ENCODE assay signal across 20 mouse cellular contexts in genomic region chr4:22469575-22469974, GRCm38 (mm10). TPM values are rescaled to one million over a fixed set of nuclear protein-coding genes. Genes with fewer than 3 reads are reported as not detected.
A peak's percentile ranks its signal among the peaks of the same experiment; 100 is the strongest.
DNase-seq lines count a peak whose midpoint lies in the region; ATAC-seq and TF ChIP-seq lines count a peak whose summit lies in the region.
"Had no signal": no experiment of that assay in that cellular context is flagged by ENCODE, and none has a peak within 500 bp of the region (broad histone marks: within the 10 kb centered on the region; RNA-seq: fewer than 3 reads in every experiment).

No protein-coding gene starts in this region.

- H3K9me3 ChIP-seq in midbrain, embryonic 11.5 days (ENCODE audit: control insufficient read depth, low read length): no peaks in the 10 kb centered on the region
- H3K9me3 ChIP-seq in midbrain, embryonic 14.5 days (ENCODE audit: control insufficient read depth, low read length): no peaks in the 10 kb centered on the region
- H3K9me3 ChIP-seq: G1E had no signal

- H3ac ChIP-seq in myocyte (ENCODE audit: control insufficient read depth, insufficient read length): no peak overlapping the region

- DNase-seq in midbrain, embryonic 11.5 days (ENCODE audit: low spot score, missing footprints): peak; percentile 57
- DNase-seq in midbrain, embryonic 14.5 days: no peak
- no peak for DNase-seq in heart, adult 11 months
- DNase-seq: adrenal gland, adult 2 months; adrenal gland, adult 8-10 months; adrenal gland, postnatal 10 days; adrenal gland, postnatal 14 days; adrenal gland, postnatal 25 days; adrenal gland, postnatal 36 days; B cell, adult 2 months; cerebellum, adult 11 months; cerebellum, adult 11-12 months; cerebellum, adult 18-20 months had no signal

- H3K36me3 ChIP-seq in midbrain, embryonic 11.5 days (ENCODE audit: control insufficient read depth, insufficient read depth, low read length): no peaks in the 10 kb centered on the region
- no peaks in the 10 kb centered on the region for H3K36me3 ChIP-seq in midbrain, embryonic 14.5 days (ENCODE audit: control insufficient read depth, insufficient read depth, low read length)
- no peaks in the 10 kb centered on the region for H3K36me3 ChIP-seq in myocyte (ENCODE audit: control insufficient read depth, insufficient read depth)
- H3K36me3 ChIP-seq: G1E had no signal

- H3K4me1 ChIP-seq in midbrain, embryonic 11.5 days (ENCODE audit: control insufficient read depth, insufficient read depth, low read length): no peaks in the 10 kb centered on the region
- no peaks in the 10 kb centered on the region for H3K4me1 ChIP-seq in midbrain, embryonic 14.5 days (ENCODE audit: control insufficient read depth, insufficient read depth, low read length)

- no peak for ATAC-seq in midbrain, embryonic 11.5 days (ENCODE audit: low FRiP score)
- ATAC-seq in midbrain, embryonic 14.5 days (ENCODE audit: low FRiP score, low TSS enrichment): no peak
- ATAC-seq: activated CD4-positive, CD25-positive, alpha-beta regulatory T cell, adult 4 months; CD4-positive, CD25-positive, alpha-beta regulatory T cell, adult 4 months; Patski had no signal

- no peaks in the 10 kb centered on the region for H3K79me2 ChIP-seq in myocyte (ENCODE audit: control insufficient read depth, insufficient read depth)

- no peak for TF ChIP-seq POLR2A in myocyte (IDR thresholded peaks at IDR 0.05; ENCODE audit: insufficient read length, low read depth)

- H3K27me3 ChIP-seq in midbrain, embryonic 11.5 days (ENCODE audit: control insufficient read depth, insufficient read depth, low read length): no peaks in the 10 kb centered on the region
- no peaks in the 10 kb centered on the region for H3K27me3 ChIP-seq in midbrain, embryonic 14.5 days (ENCODE audit: control insufficient read depth, insufficient read depth, low read length)
- no peaks in the 10 kb centered on the region for H3K27me3 ChIP-seq in myocyte (ENCODE audit: control insufficient read depth, insufficient read depth, insufficient read length)
- H3K27me3 ChIP-seq: CH12.LX, Patski had no signal

- H3K27ac ChIP-seq in midbrain, embryonic 11.5 days (ENCODE audit: low read depth, low read length): no peak overlapping the region
- no peak overlapping the region for H3K27ac ChIP-seq in midbrain, embryonic 14.5 days (replicated peaks; ENCODE audit: low read depth, low read length)

- H3K4me3 ChIP-seq in midbrain, embryonic 11.5 days (ENCODE audit: low read depth, low read length): no peak overlapping the region
- no peak overlapping the region for H3K4me3 ChIP-seq in midbrain, embryonic 14.5 days (replicated peaks; ENCODE audit: low read depth, low read length)
- H3K4me3 ChIP-seq in myocyte: no peak overlapping the region

- H3K4me2 ChIP-seq in midbrain, embryonic 11.5 days: no peak overlapping the region
- no peak overlapping the region for H3K4me2 ChIP-seq in midbrain, embryonic 14.5 days (ENCODE audit: low read length)
- no peak overlapping the region for H3K4me2 ChIP-seq in myocyte (ENCODE audit: low read depth)

- H3K9ac ChIP-seq in midbrain, embryonic 11.5 days (ENCODE audit: low read length): no peak overlapping the region
- H3K9ac ChIP-seq in midbrain, embryonic 14.5 days (replicated peaks; ENCODE audit: low read length): no peak overlapping the region

- 79% methylated on average over 1 of the region's 1 CpGs for WGBS in midbrain, embryonic 11.5 days
- WGBS in midbrain, embryonic 14.5 days: 73% methylated on average over 1 of the region's 1 CpGs

TF ChIP-seq in myocyte, 11 proteins besides CTCF, POLR2A, EP300 and RAD21:
- TF ChIP-seq TCF12 (IDR thresholded peaks at IDR 0.05; ENCODE audit: insufficient read depth, poor library complexity, severe bottlenecking) (peak; percentile 33), USF1 (IDR thresholded peaks at IDR 0.05; ENCODE audit: low read depth) (no peak), MYOD1 (IDR thresholded peaks at IDR 0.05; ENCODE audit: control insufficient read depth in 1 of 3, insufficient read length in 2 of 3, low read depth in 2 of 3) (peak in 2 of 3 experiments; percentile 42 to 76)

RNA-seq across cellular contexts. Expression of gene Pou3f2, which starts 18.6 kb away (rescaled TPM):
- polyA plus RNA-seq in midbrain, embryonic 11.5 days (2014; fragmentation: Nextera tagmentation; extraction: Ambion mirVana): 55.6 and 66.9 TPM in 2 replicates
- polyA plus RNA-seq in midbrain, embryonic 14.5 days (2014; fragmentation: Nextera tagmentation; extraction: Ambion mirVana): 46.9 and 58.4 TPM in 2 replicates
- not detected for polyA plus RNA-seq in myocyte (2012; fragmentation: generic; extraction: Trizol)
- polyA plus RNA-seq: adrenal gland, adult 2 months; C2C12; G1E; Patski had no signal

Comparison
In these comparisons a context has a peak if more than half of its experiments do, and no peak if none do; other contexts are left out.
1. RNA of gene Pou3f2, which starts 18.6 kb away (polyA plus RNA-seq): 46.9 to 58.4 TPM in midbrain, embryonic 14.5 days and 55.6 to 66.9 TPM in midbrain, embryonic 11.5 days; not detected in myocyte (single experiment); every median in the first group is over 10 times any median in the second.